Mouse (Mus musculus) urinary bladder, adult 18-20 months (tissue): ENCODE data around the gene Aip.

Source experiments
- DNase-seq, 2 experiments: peaks; one replicate each; pipeline ENCODE4 v3.0.0; 2022; ENCODE audit warnings: low spot score in 2 of 2, mixed read lengths in 2 of 2

The Aip gene

DNA sequence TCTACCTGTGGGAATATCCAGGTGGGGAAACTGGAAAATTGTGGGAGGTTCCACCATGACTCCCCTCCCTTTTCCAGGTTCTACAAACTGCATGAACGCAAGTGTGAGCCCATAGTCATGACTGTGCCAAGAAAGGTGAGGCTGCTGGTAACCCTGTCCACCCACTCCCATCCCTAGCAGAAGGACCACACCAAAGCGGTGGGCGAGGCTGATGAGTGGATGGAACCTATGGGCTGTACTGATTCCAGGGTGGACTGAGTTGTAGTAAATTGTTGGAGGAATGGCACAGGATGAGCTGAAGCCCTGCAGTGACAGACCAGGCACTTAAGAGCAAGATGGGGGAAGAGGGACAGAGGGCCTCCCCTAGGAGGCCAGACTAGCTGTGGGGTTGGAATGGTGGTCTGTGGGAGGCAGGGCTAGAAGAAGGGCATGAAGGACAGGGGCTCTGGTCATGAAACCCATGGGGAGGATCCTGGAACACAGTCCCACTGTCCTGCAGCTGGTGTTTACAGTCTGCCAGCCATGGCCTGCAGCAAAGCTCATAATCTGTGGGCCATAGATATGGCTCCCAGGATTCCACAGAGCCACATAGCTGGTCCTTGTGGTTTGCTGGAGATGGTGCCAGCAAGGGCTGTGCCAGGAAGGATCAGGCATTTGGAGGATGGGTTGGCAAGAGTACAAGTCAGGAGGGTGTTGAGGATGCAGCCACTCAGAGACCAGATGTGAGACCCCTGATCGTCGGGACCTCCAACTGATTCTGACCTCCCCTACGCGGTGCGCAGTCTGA lies 27.0 kb upstream of the Aip start:
- no peak for DNase-seq

DNA sequence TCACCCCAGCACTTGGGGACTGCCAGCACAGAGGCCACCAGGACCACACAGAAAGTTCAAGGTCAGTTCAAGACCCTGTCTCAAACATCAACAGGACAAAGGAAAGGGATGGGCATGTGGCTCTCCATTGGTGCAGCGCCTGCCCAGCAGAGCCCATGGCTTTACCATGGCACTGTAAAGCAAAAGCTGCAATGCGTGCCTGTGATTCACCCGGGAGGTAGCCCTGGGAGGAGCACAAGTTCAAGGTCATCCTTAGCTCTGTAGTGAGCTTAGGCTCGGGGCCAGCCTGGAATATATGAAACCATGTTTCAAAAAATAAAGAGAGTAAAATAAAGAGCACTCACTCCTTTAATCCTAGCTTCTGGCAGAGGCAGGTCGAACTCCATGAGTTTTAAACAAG lies 26.2 kb upstream of the Aip start:
- no peak for DNase-seq

DNA sequence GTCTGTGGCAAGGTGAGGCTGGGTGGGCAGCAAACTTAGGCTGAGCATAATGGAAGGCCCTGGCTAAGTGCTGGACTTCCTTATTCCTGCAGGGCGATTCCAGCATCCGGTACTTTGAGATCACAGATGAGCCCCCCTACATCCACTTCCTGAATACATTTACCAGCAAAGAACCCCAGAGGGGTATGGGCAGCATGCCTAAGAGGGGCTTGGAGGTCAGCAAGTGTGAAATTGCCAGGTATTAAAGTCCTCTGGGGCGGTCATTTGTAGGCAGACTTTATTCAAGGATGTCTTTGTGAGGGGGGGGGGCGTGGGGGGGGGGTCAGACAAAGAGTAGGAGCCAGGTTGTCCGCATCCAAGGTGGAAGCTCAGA lies 25.8 kb upstream of the Aip start:
- no peak for DNase-seq

DNA sequence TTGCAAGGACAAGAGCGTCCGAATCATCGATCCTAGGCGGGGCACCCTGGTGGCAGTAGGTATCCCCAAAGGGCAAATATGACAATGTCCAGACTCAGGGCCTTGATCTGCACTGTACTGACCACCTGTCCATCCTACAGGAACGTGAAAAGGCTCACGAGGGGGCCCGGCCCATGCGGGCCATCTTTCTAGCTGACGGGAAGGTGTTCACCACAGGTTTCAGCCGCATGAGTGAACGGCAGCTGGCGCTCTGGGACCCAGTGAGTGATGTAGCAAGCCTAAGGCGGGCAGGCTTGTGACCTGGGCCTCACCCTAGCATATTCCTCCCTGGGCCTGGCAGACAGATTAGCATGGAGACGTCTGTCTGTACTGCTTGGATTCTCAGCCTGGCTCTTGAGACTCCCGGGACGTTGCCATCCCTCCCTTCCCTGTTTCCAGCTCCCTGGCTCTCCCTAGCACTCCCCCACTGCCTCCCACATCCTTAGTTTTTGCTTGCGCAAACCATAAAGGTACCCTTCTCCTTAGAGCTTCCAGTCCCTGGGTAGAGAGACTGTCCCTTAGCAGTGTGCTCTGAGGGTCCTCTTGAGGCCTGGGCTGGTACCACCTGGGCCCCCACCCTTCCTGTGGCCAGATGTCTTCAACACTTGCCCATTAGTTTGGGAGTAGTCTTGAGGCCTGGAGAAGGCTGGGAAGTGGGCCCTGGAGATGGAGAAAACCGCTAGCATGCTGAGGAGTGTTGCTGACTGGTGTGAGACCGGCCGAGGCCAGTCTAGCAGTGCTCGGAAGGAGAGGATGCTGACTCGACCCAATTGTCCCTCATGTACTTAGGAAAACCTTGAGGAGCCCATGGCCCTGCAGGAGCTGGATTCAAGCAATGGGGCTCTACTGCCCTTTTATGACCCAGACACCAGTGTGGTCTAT lies 25.2 kb upstream of the Aip start:
- no peak for DNase-seq

DNA sequence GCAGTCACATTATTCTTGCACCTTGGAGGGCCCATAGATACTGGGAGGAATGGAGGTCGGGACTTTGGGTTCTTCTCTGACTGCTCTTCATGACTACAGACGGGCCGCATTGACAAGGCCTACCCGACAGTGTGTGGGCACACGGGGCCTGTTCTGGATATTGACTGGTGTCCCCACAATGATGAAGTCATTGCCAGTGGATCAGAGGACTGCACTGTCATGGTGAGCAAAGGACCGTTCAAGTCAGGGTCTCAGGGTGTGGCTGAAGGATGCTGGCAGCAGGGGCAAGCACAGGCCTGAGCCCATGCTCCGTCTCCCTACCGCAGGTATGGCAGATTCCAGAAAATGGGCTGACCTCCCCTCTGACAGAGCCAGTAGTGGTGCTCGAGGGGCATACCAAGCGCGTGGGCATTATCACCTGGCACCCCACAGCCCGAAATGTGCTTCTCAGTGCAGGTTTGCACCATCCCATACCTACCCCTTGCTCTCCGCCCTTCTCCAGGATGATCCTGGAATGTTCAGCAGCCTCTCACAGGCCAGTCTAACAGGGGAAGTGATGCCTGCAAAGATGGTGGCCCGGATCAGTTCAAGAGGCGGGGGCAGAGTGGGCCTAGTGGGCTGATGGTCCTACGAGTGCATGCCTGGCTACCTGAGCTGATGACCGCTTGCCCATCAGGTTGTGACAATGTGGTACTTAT lies 24.3 kb upstream of the Aip start:
- no peak for DNase-seq

DNA sequence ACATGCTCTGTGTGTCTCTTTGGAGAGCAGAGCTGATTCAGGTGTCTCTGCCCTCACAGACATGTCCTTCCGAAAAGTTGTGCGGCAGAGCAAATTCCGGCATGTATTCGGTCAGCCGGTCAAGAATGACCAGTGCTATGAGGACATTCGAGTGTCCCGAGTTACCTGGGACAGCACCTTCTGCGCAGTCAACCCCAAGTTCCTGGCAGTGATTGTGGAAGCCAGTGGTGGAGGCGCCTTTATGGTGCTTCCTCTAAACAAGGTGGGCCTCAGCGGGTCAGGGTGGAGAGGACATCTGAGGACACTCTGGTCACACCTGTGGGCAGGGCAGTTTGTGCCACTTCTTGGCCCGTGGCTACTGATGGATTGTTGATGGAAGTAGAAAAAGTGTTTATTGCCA lies 23.6 kb upstream of the Aip start:
- no peak for DNase-seq

DNA sequence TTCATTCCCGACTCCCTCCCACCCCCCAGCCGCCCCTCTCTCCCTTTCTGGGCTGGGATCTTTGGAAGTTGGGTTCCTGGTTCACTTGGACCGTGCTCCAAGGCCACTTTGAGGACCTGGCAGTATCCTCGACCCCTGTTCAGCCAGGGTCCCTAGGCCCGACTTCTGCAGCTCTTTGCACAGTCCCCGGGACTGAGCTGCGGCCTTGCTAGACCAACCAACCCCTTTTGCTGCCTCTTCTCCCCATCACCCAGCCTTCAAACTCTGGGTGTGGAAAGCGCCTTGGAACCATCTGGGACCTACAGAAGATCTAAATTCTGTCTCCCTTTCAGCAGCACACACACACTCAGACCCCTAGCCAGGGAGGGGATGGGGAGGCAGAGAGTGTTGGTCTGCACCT lies 23.2 kb upstream of the Aip start:
- DNase-seq, result no peak

DNA sequence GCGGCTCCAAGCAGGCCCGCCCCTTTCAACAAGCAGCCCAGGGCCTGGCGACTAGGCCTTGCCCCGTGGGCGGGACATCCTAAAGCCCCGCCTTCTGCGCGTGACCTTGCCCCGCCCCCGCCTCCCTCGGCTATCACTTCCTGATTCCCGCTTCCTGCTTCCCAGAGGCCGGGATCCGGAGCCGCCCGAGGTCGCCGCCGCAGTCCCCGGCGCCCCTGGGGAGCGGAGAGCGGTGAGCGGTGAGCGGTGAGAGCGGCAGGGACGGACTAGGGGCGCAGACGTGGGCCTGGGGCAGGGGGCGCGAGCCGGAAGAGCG lies 22.8 kb upstream of the Aip start, which contains the start of gene Coro1b:
Gene Coro1b (plus strand): TSS at position 129 of the 316 bp plus-strand sequence.
- peak; percentile 97 to 99 for DNase-seq

DNA sequence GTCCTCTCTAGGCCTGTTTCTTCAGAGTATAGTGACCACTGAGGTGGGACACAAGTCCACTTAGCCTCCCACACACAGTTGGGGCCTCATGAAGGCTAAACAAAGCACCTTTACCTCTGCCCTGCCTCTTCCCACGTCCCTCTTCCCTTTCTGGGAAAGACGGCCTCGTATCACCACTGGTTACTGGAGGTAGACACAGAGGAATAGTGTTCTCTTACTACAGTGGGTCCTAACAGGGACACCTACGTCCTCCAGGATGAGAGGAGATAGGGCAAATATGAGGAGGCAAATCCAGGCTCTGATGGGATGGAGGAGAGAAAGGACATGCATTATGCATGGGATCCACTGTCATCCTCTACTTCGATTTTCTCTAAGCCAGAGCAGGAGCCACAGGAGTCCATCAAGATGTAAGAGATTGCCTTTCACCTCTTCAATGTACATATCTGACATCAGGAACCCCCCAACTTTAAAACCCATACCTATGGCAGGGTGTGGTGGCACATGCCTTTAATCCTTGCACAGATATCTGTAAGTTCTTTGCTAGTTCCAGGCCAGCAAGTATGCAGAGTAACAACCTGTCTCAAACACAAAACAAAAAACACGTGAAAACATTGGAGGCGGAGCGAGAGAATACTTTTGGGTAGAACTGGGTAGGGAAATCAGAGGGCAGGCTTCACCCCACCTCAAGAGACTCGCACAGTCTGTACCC lies 22.3 kb upstream of the Aip start:
- DNase-seq, result no peak

DNA sequence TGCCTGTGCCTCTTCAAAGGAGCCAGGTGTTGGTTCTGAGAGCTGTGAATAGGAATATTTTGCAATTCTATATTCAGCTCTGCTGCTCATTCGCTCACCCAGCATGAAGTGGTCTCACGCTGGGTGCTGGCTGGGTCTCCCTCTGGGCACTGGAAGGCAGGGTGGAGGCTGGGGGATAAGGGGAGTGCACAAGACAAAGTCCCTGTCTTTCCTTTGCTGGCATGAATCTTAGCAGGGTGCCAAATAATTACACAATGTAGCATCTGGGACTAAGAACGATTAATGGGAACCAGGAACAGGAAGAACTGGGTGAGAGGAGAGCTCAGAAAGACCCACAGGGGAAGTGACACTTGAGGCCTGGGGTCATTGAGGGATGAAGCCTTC lies 21.4 kb upstream of the Aip start:
- DNase-seq, result no peak

DNA sequence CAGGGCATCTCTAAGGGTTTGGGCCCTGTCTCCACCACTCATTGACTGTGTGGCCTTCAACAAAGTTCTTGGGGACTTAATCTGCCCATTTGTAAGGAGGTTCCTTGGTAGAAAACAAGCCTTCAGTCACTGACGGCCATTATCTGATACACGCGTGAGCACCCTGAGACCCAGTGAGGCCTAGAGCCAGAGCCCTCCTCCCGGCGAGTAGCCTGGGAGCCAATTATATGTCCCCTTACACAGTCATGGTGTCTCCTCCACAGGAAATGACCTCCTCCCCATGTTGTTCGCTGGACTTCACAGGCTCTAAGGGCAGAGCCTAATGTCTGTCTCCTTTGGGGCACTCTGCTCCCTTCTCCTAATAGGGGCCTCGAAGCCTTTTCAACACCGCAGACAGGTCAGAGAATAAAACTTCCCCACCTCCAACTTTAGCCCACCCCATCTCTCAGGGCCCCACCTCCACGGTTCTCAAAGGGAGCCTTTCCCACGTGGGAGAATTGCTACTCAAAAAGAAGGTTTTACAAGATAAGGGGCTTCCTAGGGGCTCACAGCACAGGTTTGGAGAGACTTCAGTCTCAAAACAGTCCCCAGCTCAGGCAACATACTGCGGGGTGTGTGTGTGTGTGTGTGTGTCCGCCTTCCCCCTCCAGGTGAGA lies 20.8 kb upstream of the Aip start:
- no peak for DNase-seq

DNA sequence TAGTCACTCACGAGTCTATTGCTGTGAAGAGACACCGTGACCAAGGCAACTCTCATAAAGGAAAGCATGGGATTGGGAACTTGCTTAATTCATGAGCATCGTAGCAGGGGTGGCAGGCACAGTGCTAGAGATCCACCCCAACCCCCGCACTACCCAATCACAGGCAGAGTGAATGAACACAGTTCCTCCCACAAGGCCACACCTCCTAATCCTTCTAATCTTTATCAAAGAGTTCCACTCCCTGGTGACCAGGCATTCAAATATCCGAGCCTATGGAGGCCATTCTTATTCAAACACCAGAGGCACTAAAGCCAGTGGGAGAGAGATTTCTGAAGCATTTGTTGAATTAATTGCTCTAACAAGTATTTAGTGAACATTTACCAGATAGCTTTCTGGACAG lies 20.3 kb upstream of the Aip start:
- DNase-seq, result no peak

DNA sequence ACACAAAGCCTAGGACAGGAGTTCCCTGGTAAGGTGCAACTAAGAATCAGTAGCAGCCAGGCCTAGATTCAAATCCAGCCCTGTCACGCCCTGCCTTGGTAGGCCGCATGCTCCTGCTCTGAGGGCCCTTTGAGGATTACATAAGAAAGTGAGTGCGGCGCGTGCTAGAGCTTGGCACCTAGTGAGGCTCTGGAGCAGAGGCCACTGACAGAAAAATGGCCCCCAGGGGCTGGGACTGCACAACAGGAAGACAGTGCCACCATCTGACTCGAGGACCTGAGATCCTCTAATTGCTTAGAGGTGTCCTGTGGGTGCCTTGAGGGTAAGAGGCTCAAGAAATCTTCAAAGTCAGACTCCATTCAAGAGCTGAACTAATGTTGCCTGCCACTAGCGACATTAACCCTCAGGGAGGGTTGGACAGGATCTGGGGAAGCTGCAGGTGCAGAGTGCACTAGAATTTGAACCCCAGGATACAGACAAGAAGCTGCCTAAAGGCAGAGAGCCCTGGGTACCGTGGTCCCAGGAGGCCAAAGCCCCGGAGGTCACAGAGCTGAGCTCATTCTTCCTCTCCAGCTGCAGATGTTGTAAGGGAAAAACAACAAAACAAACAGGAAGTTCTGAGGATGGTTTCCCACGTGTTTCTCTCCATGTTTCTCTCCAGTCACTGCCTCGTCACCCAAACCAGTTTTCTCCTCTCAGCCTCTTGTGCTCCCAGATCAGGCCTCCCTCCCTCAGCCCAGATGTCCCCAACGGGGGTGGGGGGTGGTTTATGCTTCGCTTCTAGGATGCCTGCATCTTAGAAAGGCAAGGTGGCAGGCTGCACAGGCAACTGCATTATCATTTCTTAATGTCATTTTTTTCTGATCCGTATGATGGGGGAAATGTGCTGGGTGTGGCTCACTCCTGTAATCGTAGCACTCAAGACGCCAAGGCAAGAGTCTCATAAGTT lies 19.2 kb upstream of the Aip start:
- DNase-seq, result no peak

DNA sequence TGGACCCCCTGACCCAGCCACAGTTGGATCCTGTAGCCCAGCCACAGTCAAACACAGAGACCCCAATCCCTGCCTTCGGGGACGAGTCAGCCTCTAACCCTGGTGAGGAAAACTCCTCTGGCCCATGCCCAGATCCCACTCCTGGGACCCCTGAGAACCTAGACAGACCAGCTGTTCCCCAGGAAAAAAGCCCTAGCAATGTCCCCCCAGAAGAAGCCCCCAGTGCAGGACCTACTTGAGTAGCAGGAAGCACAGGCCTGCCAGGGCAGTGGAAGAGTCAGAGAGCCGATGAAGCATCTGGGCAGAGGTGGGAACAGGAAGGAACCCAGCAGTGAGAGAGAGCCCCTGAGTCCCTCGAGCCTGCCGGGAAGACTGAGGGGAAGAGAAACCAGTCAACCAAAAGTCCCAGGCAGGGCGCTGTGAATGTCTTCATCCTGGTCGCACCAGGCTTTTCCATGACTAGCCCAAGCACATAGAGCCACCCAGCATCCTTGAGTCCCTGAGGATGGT lies 18.2 kb upstream of the Aip start, which contains the start of gene Cabp4:
Gene Cabp4 (minus strand): TSS at position 275 of the 510 bp plus-strand sequence.
- DNase-seq, result no peak

DNA sequence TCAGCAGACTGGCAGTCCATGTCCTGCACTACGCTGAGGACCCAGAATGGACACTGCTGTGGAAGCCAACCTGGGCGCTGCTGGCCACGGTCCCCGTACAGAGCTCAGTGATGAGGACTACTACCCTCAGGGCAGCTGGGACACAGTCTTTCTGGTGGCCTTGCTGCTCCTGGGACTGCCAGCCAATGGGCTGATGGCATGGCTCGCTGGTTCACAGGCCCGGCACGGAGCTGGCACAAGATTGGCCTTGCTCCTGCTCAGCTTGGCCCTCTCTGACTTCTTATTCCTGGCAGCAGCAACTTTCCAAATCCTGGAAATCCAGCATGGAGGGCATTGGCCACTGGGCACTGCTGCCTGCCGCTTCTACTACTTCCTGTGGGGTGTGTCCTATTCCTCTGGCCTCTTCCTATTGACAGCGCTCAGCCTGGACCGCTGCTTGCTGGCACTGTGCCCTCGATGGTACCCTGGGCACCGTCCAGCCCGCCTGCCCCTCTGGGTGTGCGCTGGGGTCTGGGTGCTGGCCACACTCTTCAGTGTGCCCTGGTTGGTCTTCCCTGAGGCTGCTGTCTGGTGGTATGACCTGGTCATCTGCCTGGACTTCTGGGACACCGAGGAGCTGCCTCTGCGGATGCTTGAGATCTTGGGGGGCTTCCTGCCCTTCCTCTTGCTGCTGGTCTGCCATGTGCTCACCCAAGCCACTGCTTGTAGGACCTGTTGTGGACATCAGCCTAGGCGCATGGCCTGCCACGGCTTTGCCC lies 16.9 kb upstream of the Aip start:
- no peak for DNase-seq

DNA sequence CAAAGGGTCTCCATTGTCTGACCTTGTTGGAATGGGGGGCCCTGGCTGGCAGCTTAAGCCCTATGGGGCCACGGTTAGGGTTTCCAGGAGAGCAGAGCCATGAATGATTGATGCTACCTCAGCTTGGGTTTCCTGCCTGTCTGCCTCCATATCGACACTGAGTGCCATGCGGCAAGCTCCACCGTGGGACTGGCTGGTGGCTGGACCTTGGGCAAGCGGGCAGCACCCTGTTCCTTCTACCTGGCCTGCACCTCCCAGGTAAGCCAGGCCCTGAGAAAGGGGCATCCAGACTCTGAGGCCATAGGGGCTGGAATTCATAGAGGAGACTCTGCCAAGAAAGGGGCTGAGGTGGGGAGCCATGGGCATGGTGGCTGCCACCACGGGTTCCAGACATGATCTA lies 14.5 kb upstream of the Aip start:
- DNase-seq, result no peak

DNA sequence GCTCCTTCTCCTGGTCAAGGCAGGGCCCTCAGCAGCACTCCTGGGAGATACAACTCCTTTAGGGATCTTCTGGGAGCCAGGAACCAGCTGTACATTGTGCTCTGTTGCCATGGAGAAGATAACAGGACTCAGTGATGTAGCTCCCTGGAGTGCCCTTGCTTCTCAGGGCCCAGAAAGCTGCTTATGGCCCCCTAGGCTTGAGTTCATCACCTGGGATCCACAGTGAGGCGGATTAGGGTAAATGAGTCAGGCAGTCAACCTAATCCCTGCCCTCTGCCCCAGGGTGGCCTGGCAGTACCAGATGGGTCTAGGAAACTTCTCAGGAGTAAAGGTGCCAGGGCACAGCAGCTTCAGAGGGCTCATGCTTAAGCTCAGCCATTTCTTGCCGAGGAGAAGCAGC lies 13.8 kb upstream of the Aip start, which contains the start of gene Gpr152:
Gene Gpr152 (plus strand): TSS at position 342 of the 400 bp plus-strand sequence.
- no peak for DNase-seq

DNA sequence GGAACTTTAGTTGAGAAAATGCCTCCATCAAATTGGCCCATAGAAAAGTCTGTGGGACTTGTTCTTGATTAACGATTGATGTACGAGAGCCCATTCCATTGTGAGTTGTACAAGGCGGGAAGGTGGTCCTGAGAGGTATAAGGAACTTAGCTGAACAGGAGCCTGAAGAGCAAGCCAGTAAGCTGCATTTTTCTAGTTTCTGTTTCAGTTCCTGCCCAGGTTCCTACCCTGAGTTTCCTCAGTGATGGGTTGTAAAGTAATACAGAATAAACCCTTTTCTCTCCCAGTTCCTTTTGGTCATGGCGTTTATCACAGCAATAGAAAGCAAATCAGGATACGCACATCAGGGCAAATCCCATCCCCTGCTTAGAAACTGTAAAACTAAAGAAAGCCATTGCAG lies 12.3 kb upstream of the Aip start:
- DNase-seq, result no peak

DNA sequence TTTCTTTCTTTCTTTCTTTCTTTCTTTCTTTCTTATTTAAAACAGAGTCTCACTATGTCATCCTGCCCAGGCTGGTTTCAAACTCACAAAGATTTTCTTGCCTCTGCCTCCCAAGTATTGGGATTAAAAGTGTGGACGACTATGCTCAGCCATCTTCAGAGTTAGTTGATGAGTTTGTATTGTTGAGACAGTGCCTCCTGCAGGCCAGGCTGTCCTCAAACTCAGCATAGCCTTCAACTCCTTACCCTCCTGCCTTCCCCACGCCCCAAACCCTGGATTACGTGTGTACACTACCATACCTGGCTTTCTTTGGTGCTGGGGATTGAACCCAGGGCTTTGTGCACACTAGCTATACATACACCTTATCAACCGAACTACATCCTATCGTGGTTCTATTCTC lies 10.8 kb upstream of the Aip start:
- no peak for DNase-seq
